Mouse (Mus musculus) midbrain, embryonic 13.5 days (tissue): Measurements from ENCODE around the gene Pigt. TPM values are rescaled to one million over a fixed set of nuclear protein-coding genes. Genes with fewer than 3 reads are reported as not detected.
A peak's percentile ranks its signal among the peaks of the same experiment; 100 is the strongest.

ENCODE experiments used
- ATAC-seq: fragments of 200-750 bp; cut with Nextera tagmentation; 2 replicates; pipeline ENCODE4 v1.8.0; 2017; ENCODE audit warnings: mild to moderate bottlenecking, moderate TSS enrichment, moderate library complexity
- H3K27ac ChIP-seq: fragments of 300-500 bp; sonication (generic); 2 replicates; pipeline ENCODE4 v1.5.1; 2015; ENCODE audit warnings: inconsistent platforms, mild to moderate bottlenecking, moderate library complexity
- H3K27me3 ChIP-seq: fragments of 300-500 bp; sonication (generic); 2 replicates; pipeline ENCODE4 v1.6.1; 2015; ENCODE audit warnings: mild to moderate bottlenecking, inconsistent platforms
- H3K36me3 ChIP-seq: fragments of 300-500 bp; sonication (generic); 2 replicates; pipeline ENCODE4 v1.6.1; 2015; ENCODE audit warnings: mild to moderate bottlenecking, inconsistent platforms
- H3K4me1 ChIP-seq: fragments of 300-500 bp; sonication (generic); replicated peaks from 2 replicates; pipeline ENCODE4 v1.6.1; 2015; ENCODE audit warnings: inconsistent platforms
- H3K4me2 ChIP-seq: fragments of 300-500 bp; sonication (generic); replicated peaks from 2 replicates; pipeline ENCODE4 v1.6.1; 2015; ENCODE audit warnings: moderate library complexity, mild to moderate bottlenecking, inconsistent platforms
- H3K4me3 ChIP-seq: fragments of 300-500 bp; sonication (generic); replicated peaks from 2 replicates; pipeline ENCODE4 v1.5.1; 2015; ENCODE audit warnings: mild to moderate bottlenecking, inconsistent platforms
- H3K9ac ChIP-seq: fragments of 300-500 bp; sonication (generic); replicated peaks from 2 replicates; pipeline ENCODE4 v1.6.1; 2015; ENCODE audit warnings: mild to moderate bottlenecking, inconsistent platforms
- H3K9me3 ChIP-seq: fragments of 300-500 bp; sonication (generic); 2 replicates; pipeline ENCODE4 v1.6.1; 2016; ENCODE audit warnings: mild to moderate bottlenecking, inconsistent platforms
- WGBS: fragments of 180-500 bp; shearing (Covaris S2); methylation state at CpG from one replicate; pipeline ENCODE4 v1.1.7; 2015; 5-methylcytosine and 5-hydroxymethylcytosine counted together
- polyA plus RNA-seq: library from polyadenylated mRNA; unstranded; fragments of >200 nt; fragmentation: Nextera tagmentation; extraction: Ambion mirVana; gene quantifications from 2 replicates; pipeline ENCODE4 v1.2.1, GENCODE M21; 2015

The Pigt gene
- polyA plus RNA-seq, 1 experiment from 2014 or later, result 67.8 TPM

DNA sequence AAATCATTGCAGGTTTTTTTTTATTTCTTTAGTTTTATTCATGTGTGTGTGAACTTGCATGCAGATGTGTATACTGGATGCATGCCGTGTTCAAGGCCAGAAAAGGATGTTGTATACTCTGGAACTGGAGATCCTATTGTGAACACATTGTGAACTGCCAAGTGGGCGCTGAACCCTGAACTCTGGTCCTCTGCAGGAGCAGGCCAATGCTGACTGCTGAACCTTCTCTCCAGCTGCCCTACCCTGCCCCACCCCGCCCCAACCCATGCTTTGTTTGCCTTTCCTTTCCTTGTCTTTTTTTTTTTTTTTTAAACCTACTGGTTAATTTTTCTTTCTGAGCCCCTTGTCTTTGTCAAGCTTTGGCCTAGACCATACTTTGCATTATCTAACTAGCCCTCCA, 17.6 kb downstream of the Pigt start:
- Histone ChIP-seq H3K27ac (no peak overlapping the region), H3K27me3 (no peaks in the 10 kb centered on the region), H3K9ac (no peak overlapping the region), H3K4me3 (no peak overlapping the region), H3K36me3 (no peaks in the 10 kb centered on the region), H3K4me2 (no peak overlapping the region), H3K4me1 (no peaks in the 10 kb centered on the region), H3K9me3 (no peaks in the 10 kb centered on the region; the same call in 1 of the 2 replicates)
- ATAC-seq, result no peak
- WGBS, result 83% methylated on average over 3 of the region's 3 CpGs

DNA sequence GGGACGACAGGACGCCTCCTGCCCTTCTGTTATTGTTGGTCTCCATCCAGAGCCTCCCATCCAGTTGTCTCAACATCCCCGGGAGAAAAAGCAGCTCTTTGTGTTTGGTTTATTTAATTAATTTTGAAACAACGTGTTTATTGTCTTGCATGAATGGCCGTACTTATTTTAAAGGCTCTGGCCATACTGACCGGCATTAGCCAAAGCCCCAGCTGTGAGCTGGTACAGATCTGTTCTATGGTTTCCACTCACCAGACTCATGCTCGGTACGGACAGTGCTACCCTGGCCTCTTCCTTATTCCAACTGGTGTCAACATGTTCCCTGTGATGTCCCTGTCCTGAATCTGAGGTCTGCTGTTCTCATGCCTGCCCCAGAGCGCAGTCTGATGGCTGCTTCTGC, 18.6 kb downstream of the Pigt start:
- Histone ChIP-seq H3K9ac (no peak overlapping the region), H3K4me1 (no peaks in the 10 kb centered on the region), H3K4me3 (no peak overlapping the region), H3K36me3 (no peaks in the 10 kb centered on the region), H3K4me2 (no peak overlapping the region), H3K9me3 (no peaks in the 10 kb centered on the region; the same call in 1 of the 2 replicates), H3K27me3 (no peaks in the 10 kb centered on the region), H3K27ac (no peak overlapping the region)
- no peak for ATAC-seq
- 84% methylated on average over 9 of the region's 9 CpGs for WGBS

DNA sequence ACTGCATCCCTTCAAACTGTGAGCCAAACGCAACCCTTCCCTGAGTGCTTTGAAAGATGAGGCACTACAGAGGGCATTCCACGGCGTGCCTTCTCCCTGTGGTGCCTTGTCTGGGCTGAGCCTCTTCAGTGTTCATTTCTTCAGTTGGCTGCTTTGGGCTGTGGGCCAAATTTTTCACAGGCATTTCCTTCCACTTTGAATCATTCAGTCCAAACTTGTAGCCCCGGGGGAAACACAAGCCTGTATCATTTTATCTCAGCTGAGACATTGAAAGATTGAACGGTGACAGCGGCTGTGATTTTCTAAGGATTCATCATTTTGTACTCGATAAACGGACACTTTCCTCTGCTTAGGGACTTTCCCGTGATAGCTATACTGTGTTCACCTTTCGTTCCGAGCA, 19.3 kb downstream of the Pigt start:
- Histone ChIP-seq H3K9ac (no peak overlapping the region), H3K4me1 (no peaks in the 10 kb centered on the region), H3K9me3 (no peaks in the 10 kb centered on the region; the same call in 1 of the 2 replicates), H3K4me2 (no peak overlapping the region), H3K27ac (no peak overlapping the region), H3K27me3 (no peaks in the 10 kb centered on the region), H3K4me3 (no peak overlapping the region), H3K36me3 (no peaks in the 10 kb centered on the region)
- ATAC-seq, result no peak
- 91% methylated on average over 11 of the region's 11 CpGs for WGBS

DNA sequence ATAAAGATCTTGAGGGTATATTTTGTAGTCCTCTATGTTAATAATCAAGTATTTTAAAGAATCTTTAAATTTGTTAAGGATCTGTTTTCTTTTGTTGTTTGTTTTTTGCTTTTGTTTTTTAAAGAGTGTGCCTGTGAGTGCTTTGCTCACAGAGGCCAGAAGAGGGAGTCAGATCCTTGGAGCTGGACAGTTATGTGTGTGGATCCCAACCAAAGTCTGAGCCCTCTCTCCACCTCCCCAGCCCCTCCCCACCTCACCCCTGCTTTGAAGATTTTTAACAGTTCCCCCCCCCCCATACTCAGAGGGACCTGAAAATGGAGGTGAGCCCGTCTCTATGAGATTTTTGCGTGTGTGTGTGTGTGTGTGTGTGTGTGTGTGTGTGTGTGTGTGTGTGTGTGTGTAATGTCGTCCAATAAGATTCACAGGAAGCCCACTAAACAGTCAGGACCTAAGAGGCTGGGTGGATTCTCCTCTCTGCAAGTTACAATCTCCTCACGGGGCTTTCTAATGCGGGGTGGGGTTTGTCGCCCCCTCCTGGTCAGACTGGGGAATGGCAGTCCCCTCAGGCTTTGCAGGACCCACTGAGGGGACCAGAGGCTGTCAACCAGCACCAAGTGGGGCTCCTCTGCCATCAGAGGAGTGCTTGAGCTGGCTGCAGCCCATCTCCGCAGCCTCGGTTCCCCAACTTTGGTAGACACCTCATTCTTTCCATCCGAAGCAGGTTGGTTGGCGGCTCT, 20.3 kb downstream of the Pigt start:
- H3K36me3 ChIP-seq, result no peaks in the 10 kb centered on the region
- ATAC-seq, result no peak
- 31% methylated on average over 9 of the region's 10 CpGs for WGBS

DNA sequence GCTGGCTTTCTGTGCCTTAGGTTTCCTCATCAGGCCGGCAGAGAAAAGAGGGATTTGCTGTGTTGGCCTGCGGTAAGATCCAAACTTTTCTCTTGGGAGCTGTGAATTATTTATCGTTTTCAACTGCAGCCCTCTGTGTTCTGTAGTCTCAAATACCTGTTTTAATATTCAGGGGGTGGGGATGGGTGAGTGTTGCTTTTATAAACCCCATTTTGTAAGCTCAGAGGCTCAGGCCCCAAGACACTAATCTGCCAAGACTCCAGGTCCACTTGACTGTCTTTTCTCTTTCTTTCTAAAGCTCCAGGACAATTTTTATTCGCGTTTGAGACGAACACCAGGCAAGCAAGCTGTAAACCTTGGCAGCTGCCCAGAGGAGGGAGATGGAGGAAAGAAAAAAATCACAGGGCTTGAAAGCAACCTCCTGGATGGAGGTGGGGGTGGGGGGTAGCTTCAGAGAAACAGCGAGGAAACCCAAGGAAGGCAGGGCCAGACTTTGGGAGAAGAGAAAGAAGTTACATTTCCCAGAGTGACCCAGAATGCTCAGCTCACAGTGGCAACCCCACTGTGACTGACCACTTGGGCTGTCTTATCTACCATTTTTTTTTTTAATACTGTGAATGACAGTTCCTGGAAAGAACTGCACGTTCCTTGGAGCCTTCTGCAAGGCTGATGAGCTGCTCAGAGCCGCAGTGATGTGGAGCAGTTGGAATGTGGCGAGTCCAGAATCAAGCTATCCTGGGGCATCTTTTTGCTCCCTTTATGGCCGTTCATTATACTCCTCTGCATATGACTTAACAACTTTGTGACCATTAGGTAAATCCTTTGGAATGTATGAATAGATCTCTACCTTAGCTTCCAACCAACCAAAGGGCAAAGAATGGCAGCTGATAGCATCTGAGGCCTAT, 21.2 kb downstream of the Pigt start:
- H3K4me2 ChIP-seq, result no peak overlapping the region
- no peaks in the 10 kb centered on the region for H3K36me3 ChIP-seq
- no peak overlapping the region for H3K9ac ChIP-seq
- no peaks in the 10 kb centered on the region; the same call in 1 of the 2 replicates for H3K9me3 ChIP-seq
- no peak overlapping the region for H3K27ac ChIP-seq
- no peaks in the 10 kb centered on the region for H3K27me3 ChIP-seq
- H3K4me3 ChIP-seq, result no peak overlapping the region
- no peak for ATAC-seq
- H3K4me1 ChIP-seq, result no peaks in the 10 kb centered on the region
- 62% methylated on average over 11 of the region's 11 CpGs for WGBS

More for the DNA sequence above, 20.3 kb downstream of the Pigt start:
- no peaks in the 10 kb centered on the region; the same call in 1 of the 2 replicates for H3K9me3 ChIP-seq
- H3K4me1 ChIP-seq, result no peaks in the 10 kb centered on the region
- H3K27me3 ChIP-seq, result no peaks in the 10 kb centered on the region
- no peak overlapping the region for H3K27ac ChIP-seq
- no peak overlapping the region for H3K4me3 ChIP-seq
- no peak overlapping the region for H3K9ac ChIP-seq
- H3K4me2 ChIP-seq, result no peak overlapping the region

DNA sequence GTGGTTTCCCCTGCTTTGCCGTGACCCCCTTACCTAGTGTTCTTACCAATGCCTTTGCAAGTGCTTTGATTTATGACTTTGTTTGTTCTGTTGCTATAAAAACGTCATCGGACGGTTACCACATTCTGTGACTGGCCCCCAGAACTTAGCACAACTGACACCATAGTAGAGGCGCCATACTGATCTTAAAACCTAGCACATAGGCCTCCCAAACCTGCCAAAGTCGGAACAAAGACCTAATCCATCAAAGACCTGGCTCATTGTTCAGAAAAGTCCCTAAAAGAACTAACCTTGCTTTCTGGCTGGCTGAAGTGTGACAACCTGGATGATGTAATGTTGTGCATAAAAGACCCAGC, 21.8 kb downstream of the Pigt start:
- WGBS, result 82% methylated on average over 6 of the region's 6 CpGs
- Histone ChIP-seq H3K4me2 (no peak overlapping the region), H3K4me3 (no peak overlapping the region), H3K4me1 (no peaks in the 10 kb centered on the region), H3K36me3 (no peaks in the 10 kb centered on the region), H3K27ac (no peak overlapping the region), H3K9me3 (no peaks in the 10 kb centered on the region; the same call in 1 of the 2 replicates), H3K27me3 (no peaks in the 10 kb centered on the region), H3K9ac (no peak overlapping the region)
- ATAC-seq, result no peak

DNA sequence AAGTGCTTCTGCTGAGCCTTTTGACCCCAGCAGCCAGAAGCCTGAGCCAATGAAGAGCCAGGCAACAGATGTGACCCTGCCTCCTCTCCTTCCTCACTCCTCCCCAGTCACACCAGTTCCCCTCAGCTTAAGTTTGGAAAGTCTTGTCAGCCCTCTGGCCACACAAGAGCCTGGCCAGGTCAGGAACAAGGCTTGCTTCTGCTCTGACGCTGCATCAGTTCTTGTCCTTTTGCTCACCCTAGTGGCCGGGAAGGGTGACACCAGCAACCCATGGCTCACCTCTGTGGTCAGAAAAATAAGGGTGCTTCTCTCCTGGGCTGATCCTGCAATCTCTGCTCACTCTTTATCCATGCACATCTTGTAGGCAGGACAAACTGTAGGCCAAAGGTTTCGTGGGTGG, 23.5 kb downstream of the Pigt start:
- H3K4me1 ChIP-seq, result no peaks in the 10 kb centered on the region
- H3K27ac ChIP-seq, result no peak overlapping the region
- 9% methylated on average over 3 of the region's 3 CpGs for WGBS
- H3K9ac ChIP-seq, result no peak overlapping the region
- no peak overlapping the region for H3K4me2 ChIP-seq
- no peaks in the 10 kb centered on the region for H3K36me3 ChIP-seq
- no peaks in the 10 kb centered on the region for H3K27me3 ChIP-seq
- H3K9me3 ChIP-seq, result peaks cover 4% of the 10 kb centered on the region; the same call in 1 of the 2 replicates
- H3K4me3 ChIP-seq, result no peak overlapping the region
- ATAC-seq, result 0 out of 2 replicates have a peak, but pooled peaks have one; percentile 40

DNA sequence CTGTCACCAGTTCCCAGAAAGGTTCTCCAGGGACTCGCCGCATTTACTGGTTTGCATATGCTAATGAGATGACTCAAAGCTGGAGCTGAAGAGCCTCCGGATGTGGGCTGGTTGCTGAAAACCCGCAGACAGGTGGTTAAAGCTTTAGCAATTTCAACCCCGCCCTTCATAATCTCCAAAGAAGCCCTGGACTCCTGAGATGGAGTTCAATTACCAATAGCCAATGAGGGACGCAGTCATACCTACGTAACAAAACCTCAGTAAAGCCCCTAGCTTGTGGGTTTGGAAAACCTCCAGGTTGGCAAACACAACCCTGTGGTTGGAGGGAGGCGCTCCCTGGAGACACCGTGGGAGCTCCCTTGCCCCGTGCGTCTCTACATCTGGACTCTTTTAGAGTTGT, 24.5 kb downstream of the Pigt start:
- no peak overlapping the region; the same call in 1 of the 2 replicates for H3K4me2 ChIP-seq
- WGBS, result 17% methylated on average over 11 of the region's 11 CpGs
- ATAC-seq, result no peak

DNA sequence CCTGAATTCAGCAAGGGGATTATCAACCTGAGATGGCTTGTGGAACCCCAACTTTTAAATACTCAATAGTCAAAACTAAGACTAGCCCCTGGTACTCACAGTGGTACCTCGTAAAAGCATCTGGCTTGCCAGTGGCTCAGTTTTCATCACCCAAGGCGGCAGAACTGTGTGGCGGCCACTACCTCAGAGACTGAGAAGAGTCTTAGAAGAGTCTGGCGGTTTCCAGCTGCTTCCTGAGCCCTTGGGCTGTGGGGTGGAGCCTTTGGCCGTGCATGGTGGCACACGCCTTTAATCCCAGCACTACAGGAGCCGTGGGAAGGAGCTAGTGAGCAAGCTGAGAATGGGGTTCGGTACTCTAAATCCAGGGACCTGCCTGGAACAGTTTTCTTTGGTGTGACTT, 25.0 kb downstream of the Pigt start:
- Histone ChIP-seq H3K4me3 (no peak overlapping the region), H3K27me3 (no peaks in the 10 kb centered on the region), H3K4me2 (no peak overlapping the region), H3K27ac (no peak overlapping the region), H3K9ac (no peak overlapping the region), H3K9me3 (peaks cover 14% of the 10 kb centered on the region), H3K36me3 (no peaks in the 10 kb centered on the region), H3K4me1 (no peaks in the 10 kb centered on the region)
- 21% methylated on average over 8 of the region's 8 CpGs for WGBS
- no peak for ATAC-seq

More for the DNA sequence above, 24.5 kb downstream of the Pigt start:
- Histone ChIP-seq H3K4me1 (no peaks in the 10 kb centered on the region), H3K27ac (no peak overlapping the region), H3K9ac (no peak overlapping the region), H3K36me3 (no peaks in the 10 kb centered on the region), H3K9me3 (peaks cover 12% of the 10 kb centered on the region), H3K27me3 (no peaks in the 10 kb centered on the region), H3K4me3 (no peak overlapping the region)

DNA sequence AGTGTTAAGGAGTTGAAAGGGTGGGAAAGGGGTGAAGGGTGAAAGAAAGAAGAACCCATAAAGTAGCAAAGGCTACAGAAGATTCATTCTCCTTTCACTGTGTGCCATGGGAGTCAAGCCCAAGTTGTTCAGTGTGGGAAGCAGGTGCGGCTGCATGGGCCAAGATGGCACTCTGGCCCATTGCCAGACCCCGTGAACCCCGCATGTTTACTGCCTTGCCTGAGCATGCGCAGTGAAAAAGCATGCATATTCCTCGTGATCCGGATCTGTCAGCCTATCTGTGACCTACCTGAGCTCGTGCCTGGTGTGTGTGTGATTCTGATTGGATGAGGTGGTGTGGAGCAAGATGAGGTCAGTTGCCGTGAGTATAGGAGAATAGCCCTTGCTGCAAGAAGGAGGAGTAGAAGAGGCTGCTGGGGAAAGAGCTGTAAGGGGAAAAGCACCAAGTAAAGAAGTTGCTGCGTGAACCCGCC, 26.0 kb downstream of the Pigt start:
- Histone ChIP-seq H3K4me2 (no peak overlapping the region), H3K27me3 (no peaks in the 10 kb centered on the region), H3K9ac (no peak overlapping the region), H3K4me3 (no peak overlapping the region), H3K27ac (no peak overlapping the region), H3K4me1 (no peaks in the 10 kb centered on the region), H3K9me3 (peaks cover 14% of the 10 kb centered on the region), H3K36me3 (no peaks in the 10 kb centered on the region)
- 80% methylated on average over 10 of the region's 10 CpGs for WGBS
- ATAC-seq, result no peak

DNA sequence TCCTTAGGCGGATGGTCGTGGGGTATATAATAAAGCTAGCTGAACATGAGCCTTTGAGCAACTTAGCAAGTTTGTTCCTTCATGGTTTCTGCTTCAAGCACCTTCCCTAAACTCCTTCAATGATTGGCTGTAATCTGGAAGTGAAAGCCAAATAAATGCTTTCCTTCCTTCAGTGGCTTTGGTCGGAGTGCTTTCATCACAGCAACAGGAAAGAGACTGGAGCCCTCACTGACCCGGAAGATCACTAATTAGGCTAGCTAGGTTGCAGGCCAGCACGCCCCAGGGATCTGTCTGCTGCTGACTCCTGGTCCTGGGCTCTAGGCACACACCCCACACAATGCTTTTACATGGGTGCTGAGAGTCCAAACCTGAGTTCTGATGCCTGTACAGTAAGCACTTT, 31.2 kb downstream of the Pigt start:
- no peaks in the 10 kb centered on the region for H3K27me3 ChIP-seq
- H3K4me3 ChIP-seq, result no peak overlapping the region
- WGBS, result 70% methylated on average over 5 of the region's 5 CpGs
- H3K4me2 ChIP-seq, result no peak overlapping the region
- no peaks in the 10 kb centered on the region for H3K36me3 ChIP-seq
- H3K9ac ChIP-seq, result no peak overlapping the region
- H3K9me3 ChIP-seq, result peaks cover 14% of the 10 kb centered on the region
- H3K4me1 ChIP-seq, result no peaks in the 10 kb centered on the region
- ATAC-seq, result no peak
- no peak overlapping the region for H3K27ac ChIP-seq

DNA sequence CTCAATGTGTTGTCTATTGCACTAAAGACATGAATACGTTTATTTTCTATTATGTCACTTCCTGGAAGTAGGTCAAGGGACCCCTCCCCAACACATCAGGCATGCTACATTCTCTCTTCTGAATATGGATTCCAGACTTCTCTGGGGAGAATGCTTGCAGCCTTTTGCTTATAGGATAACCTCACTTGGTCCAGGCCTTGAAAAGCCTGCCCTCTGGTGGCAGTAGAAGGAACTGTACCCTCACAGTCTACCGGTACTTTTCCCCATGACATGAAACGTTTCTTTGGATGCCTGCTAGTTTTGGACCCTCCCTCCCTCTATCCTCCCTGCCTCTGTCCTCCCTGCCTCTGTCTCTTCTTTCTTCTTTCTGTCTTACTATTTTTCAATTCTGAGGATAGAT, 33.8 kb downstream of the Pigt start:
- Histone ChIP-seq H3K4me2 (no peak overlapping the region), H3K9ac (no peak overlapping the region), H3K27ac (no peak overlapping the region), H3K4me1 (no peaks in the 10 kb centered on the region), H3K27me3 (no peaks in the 10 kb centered on the region), H3K36me3 (no peaks in the 10 kb centered on the region), H3K4me3 (no peak overlapping the region), H3K9me3 (peaks cover 9% of the 10 kb centered on the region)
- 5% methylated on average over 3 of the region's 3 CpGs for WGBS
- ATAC-seq, result peak; percentile 55; the same call in 1 of the 2 replicates
